Mouse (Mus musculus) hindbrain, embryonic 15.5 days (tissue): Measurements from ENCODE around the gene Pafah1b2. TPM values are rescaled to one million over a fixed set of nuclear protein-coding genes. Genes with fewer than 3 reads are reported as not detected.
A peak's percentile ranks its signal among the peaks of the same experiment; 100 is the strongest.

Experiments used
- ATAC-seq: fragments of 200-750 bp; cut with Nextera tagmentation; 2 replicates; pipeline ENCODE4 v1.8.0; 2017; ENCODE audit warnings: low read depth, moderate number of reproducible peaks, moderate TSS enrichment; ENCODE audit not compliant: low FRiP score
- H3K27ac ChIP-seq: fragments of 300-500 bp; sonication (generic); replicated peaks from 2 replicates; pipeline ENCODE4 v1.5.1; 2015; ENCODE audit warnings: mild to moderate bottlenecking, inconsistent platforms
- H3K27me3 ChIP-seq: fragments of 300-500 bp; sonication (generic); 2 replicates; pipeline ENCODE4 v1.6.1; 2015; ENCODE audit warnings: control low read depth, inconsistent platforms
- H3K36me3 ChIP-seq: fragments of 300-500 bp; sonication (generic); 2 replicates; pipeline ENCODE4 v1.6.1; 2015; ENCODE audit warnings: control low read depth, inconsistent platforms
- H3K4me1 ChIP-seq: fragments of 300-500 bp; sonication (generic); replicated peaks from 2 replicates; pipeline ENCODE4 v1.6.1; 2015; ENCODE audit warnings: control low read depth, inconsistent platforms
- H3K4me2 ChIP-seq: fragments of 300-500 bp; sonication (generic); 2 replicates; pipeline ENCODE4 v1.6.1; 2015; ENCODE audit warnings: moderate library complexity, mild to moderate bottlenecking, inconsistent platforms
- H3K4me3 ChIP-seq: fragments of 300-500 bp; sonication (generic); 2 replicates; pipeline ENCODE4 v1.5.1; 2015; ENCODE audit warnings: mild to moderate bottlenecking, inconsistent platforms
- H3K9ac ChIP-seq: fragments of 300-500 bp; sonication (generic); 2 replicates; pipeline ENCODE4 v1.6.1; 2015; ENCODE audit warnings: inconsistent platforms
- H3K9me3 ChIP-seq: fragments of 300-500 bp; sonication (generic); 2 replicates; pipeline ENCODE4 v1.6.1; 2016; ENCODE audit warnings: control low read depth, inconsistent platforms
- WGBS: fragments of 180-500 bp; shearing (Covaris S2); methylation state at CpG from one replicate; pipeline ENCODE4 v1.1.7; 2015; 5-methylcytosine and 5-hydroxymethylcytosine counted together
- polyA plus RNA-seq: library from polyadenylated mRNA; unstranded; fragments of >200 nt; fragmentation: Nextera tagmentation; extraction: Ambion mirVana; gene quantifications from 2 replicates; pipeline ENCODE4 v1.2.1, GENCODE M21; 2015

Gene Pafah1b2
- polyA plus RNA-seq, 1 experiment from 2014 or later: 258 TPM

GRCm38 (mm10) chr9:46019975-46020374 lies 7.5 kb upstream of the Pafah1b2 start:
- Histone ChIP-seq H3K9ac (no peak overlapping the region), H3K27me3 (no peaks in the 10 kb centered on the region), H3K9me3 (no peaks in the 10 kb centered on the region), H3K4me2 (no peak overlapping the region), H3K4me3 (no peak overlapping the region), H3K36me3 (no peaks in the 10 kb centered on the region), H3K27ac (no peak overlapping the region), H3K4me1 (peaks cover 21% of the 10 kb centered on the region)
- 77% methylated on average over 6 of the region's 6 CpGs for WGBS
- ATAC-seq: no peak

- H3K4me2 ChIP-seq: no peak overlapping the region
- WGBS: 83% methylated on average over 6 of the region's 6 CpGs
- no peak overlapping the region for H3K27ac ChIP-seq
- H3K9ac ChIP-seq: no peak overlapping the region
- no peaks in the 10 kb centered on the region for H3K9me3 ChIP-seq
- H3K4me3 ChIP-seq: no peak overlapping the region
- ATAC-seq: no peak
- H3K27me3 ChIP-seq: no peaks in the 10 kb centered on the region
- H3K4me1 ChIP-seq: peaks cover 34% of the 10 kb centered on the region
- H3K36me3 ChIP-seq: no peaks in the 10 kb centered on the region
Measured at GRCm38 (mm10) chr9:46018316-46018715, 5.8 kb upstream of the Pafah1b2 start.

GRCm38 (mm10) chr9:46016417-46016816 lies 3.9 kb upstream of the Pafah1b2 start:
- Histone ChIP-seq H3K27me3 (no peaks in the 10 kb centered on the region), H3K27ac (no peak overlapping the region), H3K4me1 (peaks cover 44% of the 10 kb centered on the region), H3K9ac (no peak overlapping the region), H3K4me2 (0 out of 2 replicates have a peak overlapping the region, but pooled peaks have one; percentile 1), H3K4me3 (no peak overlapping the region), H3K36me3 (no peaks in the 10 kb centered on the region), H3K9me3 (no peaks in the 10 kb centered on the region)
- ATAC-seq: no peak
- WGBS: 67% methylated on average over 4 of the region's 4 CpGs

- Histone ChIP-seq H3K27me3 (no peaks in the 10 kb centered on the region), H3K4me2 (peak overlapping the region; percentile 79), H3K4me1 (peaks cover 48% of the 10 kb centered on the region), H3K9ac (no peak overlapping the region), H3K27ac (peak overlapping the region; percentile 58; the same call in 1 of the 2 replicates), H3K9me3 (no peaks in the 10 kb centered on the region), H3K36me3 (no peaks in the 10 kb centered on the region), H3K4me3 (no peak overlapping the region)
- 19% methylated on average over 9 of the region's 9 CpGs for WGBS
- ATAC-seq: no peak
Measured at GRCm38 (mm10) chr9:46015831-46016230, 3.3 kb upstream of the Pafah1b2 start.

GRCm38 (mm10) chr9:46015081-46015551 lies 2.6 kb upstream of the Pafah1b2 start:
- H3K4me1 ChIP-seq: peaks cover 48% of the 10 kb centered on the region
- peak overlapping the region; percentile 6 for H3K4me3 ChIP-seq
- H3K27me3 ChIP-seq: no peaks in the 10 kb centered on the region
- H3K36me3 ChIP-seq: no peaks in the 10 kb centered on the region
- no peaks in the 10 kb centered on the region for H3K9me3 ChIP-seq
- peak overlapping the region; percentile 79 for H3K4me2 ChIP-seq
- H3K27ac ChIP-seq: peak overlapping the region; percentile 58
- no peak for ATAC-seq
- H3K9ac ChIP-seq: peak overlapping the region; percentile 25; the same call in 1 of the 2 replicates
- 28% methylated on average over 8 of the region's 8 CpGs for WGBS

GRCm38 (mm10) chr9:46014251-46014681 lies 1.8 kb upstream of the Pafah1b2 start:
- WGBS: 3% methylated on average over 10 of the region's 10 CpGs
- Histone ChIP-seq H3K4me3 (peak overlapping the region; percentile 99), H3K9me3 (no peaks in the 10 kb centered on the region), H3K27me3 (no peaks in the 10 kb centered on the region), H3K9ac (peak overlapping the region; percentile 39; the same call in 1 of the 2 replicates), H3K36me3 (no peaks in the 10 kb centered on the region), H3K4me1 (peaks cover 48% of the 10 kb centered on the region), H3K4me2 (peak overlapping the region; percentile 79), H3K27ac (peak overlapping the region; percentile 14; the same call in 1 of the 2 replicates)
- ATAC-seq: no peak

- H3K4me2 ChIP-seq: peak overlapping the region; percentile 79
- peaks cover 48% of the 10 kb centered on the region for H3K4me1 ChIP-seq
- ATAC-seq: no peak
- H3K27me3 ChIP-seq: no peaks in the 10 kb centered on the region
- peak overlapping the region; percentile 100 for H3K9ac ChIP-seq
- H3K36me3 ChIP-seq: no peaks in the 10 kb centered on the region
- H3K27ac ChIP-seq: peak overlapping the region; percentile 94
- 3% methylated on average over 5 of the region's 5 CpGs for WGBS
- H3K4me3 ChIP-seq: peak overlapping the region; percentile 99
- no peaks in the 10 kb centered on the region for H3K9me3 ChIP-seq
Measured at GRCm38 (mm10) chr9:46013616-46014015, 1.1 kb upstream of the Pafah1b2 start.

- no peaks in the 10 kb centered on the region for H3K36me3 ChIP-seq
- peak overlapping the region; percentile 79 for H3K4me2 ChIP-seq
- H3K27ac ChIP-seq: peak overlapping the region; percentile 94
- H3K4me3 ChIP-seq: peak overlapping the region; percentile 99
- peak overlapping the region; percentile 100 for H3K9ac ChIP-seq
- H3K4me1 ChIP-seq: peaks cover 48% of the 10 kb centered on the region
- under 1% methylated on average over 45 of the region's 46 CpGs for WGBS
- ATAC-seq: peak; percentile 66; the same call in 1 of the 2 replicates
- no peaks in the 10 kb centered on the region for H3K9me3 ChIP-seq
- no peaks in the 10 kb centered on the region for H3K27me3 ChIP-seq
Measured at GRCm38 (mm10) chr9:46013009-46013586, 608 bp upstream of the Pafah1b2 start.

GRCm38 (mm10) chr9:46011094-46011970 lies 1.2 kb downstream of the Pafah1b2 start:
- Histone ChIP-seq H3K9me3 (no peaks in the 10 kb centered on the region), H3K9ac (no peak overlapping the region), H3K27me3 (no peaks in the 10 kb centered on the region), H3K27ac (no peak overlapping the region), H3K36me3 (no peaks in the 10 kb centered on the region), H3K4me3 (peak overlapping the region; percentile 99; the same call in 1 of the 2 replicates), H3K4me2 (peak overlapping the region; percentile 79), H3K4me1 (peaks cover 43% of the 10 kb centered on the region)
- WGBS: 53% methylated on average over 3 of the region's 3 CpGs
- ATAC-seq: no peak

- H3K4me2 ChIP-seq: no peak overlapping the region
- no peaks in the 10 kb centered on the region for H3K27me3 ChIP-seq
- H3K27ac ChIP-seq: no peak overlapping the region
- no peak overlapping the region for H3K4me3 ChIP-seq
- no peak overlapping the region for H3K9ac ChIP-seq
- H3K9me3 ChIP-seq: no peaks in the 10 kb centered on the region
- WGBS: 83% methylated on average over 1 of the region's 1 CpGs
- ATAC-seq: no peak
- no peaks in the 10 kb centered on the region for H3K36me3 ChIP-seq
- H3K4me1 ChIP-seq: peaks cover 26% of the 10 kb centered on the region
Measured at GRCm38 (mm10) chr9:46009669-46009983, 2.9 kb downstream of the Pafah1b2 start.

- H3K27me3 ChIP-seq: no peaks in the 10 kb centered on the region
- no peak overlapping the region for H3K27ac ChIP-seq
- H3K4me1 ChIP-seq: peaks cover 21% of the 10 kb centered on the region
- H3K36me3 ChIP-seq: no peaks in the 10 kb centered on the region
- no peak overlapping the region for H3K4me3 ChIP-seq
- H3K9me3 ChIP-seq: no peaks in the 10 kb centered on the region
- no peak overlapping the region for H3K9ac ChIP-seq
- WGBS: 77% methylated on average over 7 of the region's 7 CpGs
- no peak overlapping the region for H3K4me2 ChIP-seq
- ATAC-seq: no peak
Measured at GRCm38 (mm10) chr9:46008931-46009668, 3.4 kb downstream of the Pafah1b2 start.
